Mouse (Mus musculus): ENCODE measurements around the gene Ccdc88b.
A peak's percentile ranks its signal among the peaks of the same experiment; 100 is the strongest.
"Not testable (repeated sequence)": the region's sequence is repeated elsewhere in the genome, so short reads cannot be mapped to it uniquely, and the experiment has no call there.

The Ccdc88b gene

DNA sequence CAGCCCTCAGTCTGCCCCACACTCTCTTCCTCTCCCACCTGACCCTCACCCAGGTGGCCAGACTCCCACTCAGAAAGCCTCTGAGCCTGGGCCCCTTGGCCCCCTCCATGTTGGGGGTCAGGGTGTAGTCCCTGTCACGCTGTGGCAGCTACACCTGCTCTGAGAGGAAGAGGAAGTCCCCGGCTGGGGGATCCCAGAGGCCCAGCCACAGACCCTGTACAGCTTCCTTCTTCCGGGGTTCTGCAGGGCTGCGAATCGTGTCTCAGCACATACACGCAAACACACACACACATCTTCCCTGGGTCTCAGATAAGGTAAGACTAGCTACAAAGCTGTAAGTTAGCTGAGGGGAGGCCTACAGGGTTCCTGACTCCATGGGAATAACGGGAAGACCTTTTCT, at the start of gene Ccdc88b:
TSS of gene Ccdc88b (minus strand) at position 181 of the 400 bp plus-strand sequence.
- no peak for DNase-seq (ENCODE audit: extremely low spot score)

DNA sequence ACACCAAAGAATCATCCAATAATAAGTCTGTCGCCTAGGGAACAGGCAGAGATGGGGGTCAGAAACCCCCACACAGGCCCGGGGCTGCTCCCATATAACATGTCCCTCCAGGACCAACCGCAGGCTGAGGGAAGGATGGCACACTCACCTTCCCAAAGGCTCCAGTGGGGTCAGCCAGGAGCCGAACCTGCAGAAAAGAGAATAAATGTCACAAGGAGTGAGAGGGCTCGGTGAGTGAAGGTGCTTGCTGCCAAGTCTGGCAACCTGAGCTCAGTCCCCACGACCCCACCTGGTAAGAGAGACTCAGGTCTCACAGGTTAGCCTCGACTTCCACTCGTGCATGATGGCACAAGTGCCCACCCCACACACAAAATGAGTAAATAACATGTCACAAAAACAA, 49.1 kb upstream of the Ccdc88b start:
- no peak for DNase-seq (ENCODE audit: extremely low spot score)

- no peak for DNase-seq (ENCODE audit: extremely low spot score)
These were observed 48.2 kb upstream of the Ccdc88b start for GRCm38 (mm10) chr19:6906199-6906598.

GRCm38 (mm10) chr19:6905498-6906159, 47.6 kb upstream of the Ccdc88b start:
- DNase-seq (ENCODE audit: extremely low spot score), result no peak

- no peak for DNase-seq (ENCODE audit: extremely low spot score)
These were observed 46.8 kb upstream of the Ccdc88b start for GRCm38 (mm10) chr19:6904846-6905245.

DNA sequence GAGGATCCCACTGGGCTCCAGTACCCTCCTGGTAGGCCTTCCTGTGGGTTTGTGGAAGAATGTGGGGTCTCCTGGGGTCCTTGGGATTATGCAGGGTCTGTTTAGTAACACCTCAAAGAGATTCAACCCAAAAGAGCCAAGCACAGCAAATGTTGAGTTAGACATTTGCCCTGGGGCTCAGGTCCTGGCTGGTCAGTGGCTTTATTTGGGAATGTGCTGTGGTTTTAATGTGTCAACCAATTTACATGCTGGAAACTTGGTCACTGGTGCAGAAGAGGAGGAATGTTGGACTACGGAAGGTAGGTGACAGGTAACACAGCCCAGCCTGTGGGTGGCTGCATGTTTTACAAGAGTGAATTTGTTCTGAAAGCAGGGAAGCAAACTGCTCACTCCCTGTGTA, 45.0 kb upstream of the Ccdc88b start:
- no peak for DNase-seq (ENCODE audit: extremely low spot score)

DNA sequence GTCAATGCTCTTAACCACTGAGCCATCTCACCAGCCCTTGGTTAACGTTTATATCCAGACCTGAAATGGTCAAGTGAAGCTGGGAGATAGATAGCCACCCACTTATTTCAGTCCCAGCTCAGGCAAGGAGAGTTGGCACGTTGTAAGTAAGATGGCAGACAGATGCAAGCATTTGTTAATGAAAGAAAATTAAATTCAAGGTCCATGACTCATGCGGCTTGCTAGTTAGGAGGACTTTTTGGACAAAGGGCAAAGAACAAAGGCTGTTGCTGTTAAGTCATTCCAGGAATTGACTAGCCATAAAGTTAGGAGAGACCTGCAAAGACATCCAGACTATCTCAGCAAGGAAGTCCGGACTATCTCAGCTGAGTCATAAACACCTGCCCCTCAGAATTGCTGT, 41.6 kb upstream of the Ccdc88b start:
- no peak for DNase-seq (ENCODE audit: extremely low spot score)

- DNase-seq (ENCODE audit: extremely low spot score), result not testable (repeated sequence)
These were observed 37.7 kb upstream of the Ccdc88b start for GRCm38 (mm10) chr19:6895608-6896305.

DNA sequence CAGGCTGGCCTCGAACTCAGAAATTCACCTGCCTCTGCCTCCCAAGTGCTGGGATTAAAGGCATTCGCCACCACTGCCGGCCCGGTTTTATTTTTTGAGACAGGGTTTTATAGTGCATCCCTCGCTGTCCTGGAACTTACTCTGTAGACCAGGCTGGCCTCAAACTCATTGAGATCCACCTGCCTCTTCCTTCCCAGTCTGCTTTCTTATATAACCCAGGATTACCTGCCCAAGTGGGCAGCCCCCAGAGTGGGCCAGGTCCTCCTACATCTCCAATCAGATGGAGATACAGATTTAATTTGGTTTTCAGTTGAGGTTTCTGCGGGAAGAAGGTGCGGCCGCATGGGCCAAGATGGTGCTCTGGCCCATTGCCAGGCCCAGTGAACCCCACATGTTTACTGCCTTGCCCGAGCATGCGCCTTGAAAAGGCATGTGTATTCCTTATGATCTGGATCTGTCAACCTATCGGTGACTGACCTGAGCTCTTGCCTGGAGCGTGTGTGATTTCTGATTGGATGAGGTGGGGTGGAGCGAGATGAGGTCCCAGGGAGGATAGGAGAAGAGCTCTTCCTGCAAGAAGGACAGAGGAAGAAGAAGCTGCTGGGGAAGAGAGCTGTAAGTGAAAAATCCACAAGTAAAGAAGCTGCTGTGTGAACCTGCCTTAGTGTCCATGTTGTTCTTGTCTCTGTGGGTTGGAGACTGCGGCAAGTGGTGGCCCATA, 35.9 kb upstream of the Ccdc88b start:
- no peak for DNase-seq (ENCODE audit: extremely low spot score)

GRCm38 (mm10) chr19:6892512-6892911, 34.5 kb upstream of the Ccdc88b start:
- no peak for DNase-seq (ENCODE audit: extremely low spot score)

DNA sequence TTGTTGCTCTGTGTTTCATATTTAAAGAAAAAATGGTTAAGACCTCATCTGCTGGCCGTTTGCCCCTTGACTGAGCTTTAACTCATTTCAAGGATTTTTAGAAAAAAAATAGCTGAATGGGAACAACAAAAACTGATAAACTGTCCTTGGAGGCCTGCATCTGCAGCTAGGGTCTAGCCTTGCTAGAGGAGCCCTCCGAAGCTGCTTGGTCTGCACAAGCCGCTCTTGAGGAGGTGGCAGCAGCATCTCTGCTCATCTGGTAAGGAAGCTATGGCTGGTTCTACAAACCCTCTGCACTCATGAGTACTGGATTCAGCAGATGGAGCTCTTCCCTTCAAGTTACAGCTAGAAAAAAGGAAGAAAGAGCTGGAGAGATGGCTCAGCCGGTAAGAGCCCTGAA, 20.0 kb upstream of the Ccdc88b start:
- no peak for DNase-seq (ENCODE audit: extremely low spot score)

GRCm38 (mm10) chr19:6876799-6877198, 18.8 kb upstream of the Ccdc88b start:
- no peak for DNase-seq (ENCODE audit: extremely low spot score)

GRCm38 (mm10) chr19:6875834-6876233, 17.8 kb upstream of the Ccdc88b start:
- no peak for DNase-seq (ENCODE audit: extremely low spot score)

DNA sequence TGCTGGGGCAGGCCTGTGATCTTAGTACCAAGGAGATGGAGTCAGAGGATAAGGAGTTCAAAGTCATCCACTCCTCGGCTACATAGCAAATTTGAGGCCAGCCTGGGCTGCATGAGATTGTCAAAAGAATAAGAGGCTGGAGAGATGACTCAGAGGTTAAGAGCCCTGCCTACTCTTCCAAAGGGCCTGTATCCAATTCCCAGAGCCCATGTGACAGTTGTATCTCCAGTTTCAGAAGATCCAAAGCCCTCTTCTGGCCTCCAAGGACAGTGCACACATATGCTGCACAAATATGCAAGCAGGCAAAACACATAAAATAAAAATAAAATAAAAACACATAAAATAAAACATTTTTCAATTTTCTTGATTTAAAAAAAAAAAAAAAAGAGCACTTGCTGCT, 16.2 kb upstream of the Ccdc88b start:
- no peak for DNase-seq (ENCODE audit: extremely low spot score)

DNA sequence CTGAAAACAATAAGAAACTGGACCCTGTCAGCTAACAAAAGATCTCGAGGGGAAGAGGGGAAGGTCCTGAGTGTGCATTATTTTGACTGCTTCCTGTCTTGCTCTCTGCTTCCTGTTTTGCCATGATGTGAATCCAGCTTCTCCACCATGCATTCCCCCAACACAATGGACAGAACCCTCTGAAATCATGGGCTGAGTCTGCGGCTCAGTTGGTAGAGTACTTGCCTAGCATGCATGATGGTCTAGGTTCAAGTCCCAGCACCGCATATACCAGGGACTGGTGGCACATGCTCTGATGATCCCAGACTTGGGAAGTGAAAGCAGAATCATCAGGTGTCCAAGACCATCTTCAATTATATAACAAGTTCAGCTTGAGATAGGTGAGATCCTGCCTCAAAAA, 14.7 kb upstream of the Ccdc88b start:
- no peak for DNase-seq (ENCODE audit: extremely low spot score)

GRCm38 (mm10) chr19:6871574-6872271, 13.7 kb upstream of the Ccdc88b start:
- peak; percentile 37 for DNase-seq (ENCODE audit: extremely low spot score)

- no peak for DNase-seq (ENCODE audit: extremely low spot score)
These were observed 11.3 kb upstream of the Ccdc88b start for GRCm38 (mm10) chr19:6869355-6869754.

DNA sequence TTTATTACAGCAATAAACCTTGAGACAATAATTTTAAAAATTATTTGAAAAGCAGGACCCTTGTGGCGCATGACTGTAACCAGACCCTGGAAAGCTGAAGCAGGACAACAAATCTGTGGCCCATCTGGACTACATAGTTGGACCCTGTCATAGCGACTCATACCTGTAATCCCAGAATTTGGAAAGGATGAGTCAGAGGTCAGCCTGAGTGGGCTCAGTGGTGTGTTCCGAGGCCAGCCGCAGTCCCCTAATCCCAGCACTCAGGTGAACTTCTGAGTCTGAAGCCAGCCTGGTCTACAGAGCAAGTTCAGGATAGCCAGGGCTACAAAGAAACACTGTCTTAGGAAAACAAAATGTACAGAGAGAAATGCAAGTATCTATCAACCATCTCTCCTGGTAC, 3.4 kb upstream of the Ccdc88b start:
- DNase-seq (ENCODE audit: extremely low spot score), result no peak

DNA sequence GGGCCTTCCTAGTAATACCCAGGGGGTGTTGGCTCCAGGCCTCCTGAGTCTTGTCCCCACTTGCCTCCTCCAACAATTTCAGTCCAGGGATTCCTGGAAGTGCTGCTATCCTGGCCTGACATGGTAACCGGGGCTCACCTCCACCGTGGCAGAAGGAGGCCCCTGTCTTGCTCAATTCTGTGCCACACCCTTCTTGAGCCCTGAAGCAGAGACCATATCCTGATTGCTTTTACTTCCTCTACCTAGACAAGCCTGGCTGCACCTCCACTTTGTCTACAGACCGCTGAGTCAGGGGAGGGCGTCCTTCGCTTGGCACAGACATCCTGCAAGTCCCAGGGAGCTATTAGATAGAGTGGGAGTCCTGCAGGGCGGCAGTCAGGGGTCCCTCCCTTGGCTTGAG, 2.7 kb upstream of the Ccdc88b start:
- DNase-seq (ENCODE audit: extremely low spot score), result no peak

- DNase-seq (ENCODE audit: extremely low spot score), result no peak
These were observed 2.0 kb upstream of the Ccdc88b start for GRCm38 (mm10) chr19:6859971-6860370.

GRCm38 (mm10) chr19:6859032-6859651, 1.1 kb upstream of the Ccdc88b start:
- no peak for DNase-seq (ENCODE audit: extremely low spot score)

Measured in embryo, embryonic 9.5 days (tissue).